Mouse (Mus musculus) liver, embryonic 13.5 days (tissue): ENCODE measurements at regions not wholly inside any gene's neighbourhood (a gene's known extent, or its start where the extent isn't known, plus 50 kb on each side); places are given as distances from the start of the nearest gene placed in this dataset.

Experiments used
- ATAC-seq: fragments of 200-750 bp; cut with Nextera tagmentation; 2 replicates; pipeline ENCODE4 v1.8.0; 2017; ENCODE audit warnings: low read depth, mild to moderate bottlenecking, moderate number of reproducible peaks, moderate library complexity
- DNase-seq: peaks from one replicate; pipeline ENCODE4 v3.0.0; 2022
- H3K27ac ChIP-seq: fragments of 300-500 bp; sonication (generic); 2 replicates; pipeline ENCODE4 v1.5.1; 2015; ENCODE audit warnings: moderate library complexity, mild to moderate bottlenecking, inconsistent platforms
- H3K27me3 ChIP-seq: fragments of 300-500 bp; sonication (generic); 2 replicates; pipeline ENCODE4 v1.6.1; 2015; ENCODE audit warnings: mild to moderate bottlenecking, inconsistent platforms
- H3K36me3 ChIP-seq: fragments of 300-500 bp; sonication (generic); 2 replicates; pipeline ENCODE4 v1.6.1; 2015; ENCODE audit warnings: mild to moderate bottlenecking, inconsistent platforms
- H3K4me1 ChIP-seq: fragments of 300-500 bp; sonication (generic); replicated peaks from 2 replicates; pipeline ENCODE4 v1.6.1; 2015; ENCODE audit warnings: inconsistent platforms
- H3K4me2 ChIP-seq: fragments of 300-500 bp; sonication (generic); 2 replicates; pipeline ENCODE4 v1.6.1; 2015; ENCODE audit warnings: inconsistent platforms, mild to moderate bottlenecking, moderate library complexity
- H3K4me3 ChIP-seq: fragments of 300-500 bp; sonication (generic); replicated peaks from 2 replicates; pipeline ENCODE4 v1.5.1; 2015; ENCODE audit warnings: mild to moderate bottlenecking, inconsistent platforms
- H3K9ac ChIP-seq: fragments of 300-500 bp; sonication (generic); 2 replicates; pipeline ENCODE4 v1.6.1; 2015; ENCODE audit warnings: mild to moderate bottlenecking, inconsistent platforms
- H3K9me3 ChIP-seq: fragments of 300-500 bp; sonication (generic); replicated peaks from 2 replicates; pipeline ENCODE4 v1.6.1; 2016; ENCODE audit warnings: inconsistent platforms
- WGBS: fragments of 180-500 bp; shearing (Covaris S2); methylation state at CpG from one replicate; pipeline ENCODE4 v1.1.7; 2015; ENCODE audit not compliant: insufficient replicate concordance; 5-methylcytosine and 5-hydroxymethylcytosine counted together

- Histone ChIP-seq H3K27ac (no peak overlapping the region), H3K4me2 (no peak overlapping the region), H3K9ac (no peak overlapping the region), H3K9me3 (0 out of 2 replicates have a peak, but pooled peaks cover 4% of the 10 kb centered on the region), H3K4me1 (no peaks in the 10 kb centered on the region), H3K27me3 (no peaks in the 10 kb centered on the region), H3K4me3 (no peak overlapping the region), H3K36me3 (no peaks in the 10 kb centered on the region)
- ATAC-seq (no peak), DNase-seq (no peak)
- 51% methylated on average over 6 of the region's 6 CpGs for WGBS
Measured at GRCm38 (mm10) chr9:112841473-112841872, 605.7 kb upstream of the Arpp21 start.

DNA sequence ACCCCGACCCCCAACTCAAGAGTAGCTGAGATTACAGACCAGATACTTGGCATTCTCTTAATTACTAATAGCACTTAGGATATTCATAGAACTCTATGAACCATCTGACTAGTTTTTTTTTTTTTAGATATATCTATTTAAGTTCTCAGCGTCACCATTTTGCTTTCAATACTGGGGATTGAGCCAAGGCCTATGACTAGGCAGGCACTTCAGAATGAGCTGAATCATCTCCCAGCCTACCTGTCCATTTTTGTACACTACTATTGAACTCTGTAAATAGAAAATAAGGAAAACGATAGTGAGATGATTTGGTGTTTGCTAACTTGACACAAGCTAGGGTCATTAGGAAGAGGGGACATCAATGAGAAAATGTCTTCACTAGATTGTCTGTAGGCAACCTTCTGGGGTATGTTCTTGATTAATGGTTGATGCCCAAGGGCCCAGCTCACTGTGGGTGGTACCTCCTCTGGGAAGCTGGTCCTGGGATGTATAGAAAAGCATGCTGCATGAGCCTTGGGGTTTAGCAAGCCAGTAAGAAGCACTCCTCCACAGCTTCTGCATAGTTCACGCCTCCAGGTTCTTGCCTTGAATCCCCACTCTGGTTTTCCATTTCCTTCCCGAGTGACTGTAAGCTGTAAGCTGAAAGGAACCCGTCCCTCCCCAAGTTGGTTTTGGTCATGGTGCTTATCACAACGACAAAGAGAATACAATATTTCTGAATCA, 603.5 kb upstream of the Arpp21 start:
- Histone ChIP-seq H3K27ac (no peak overlapping the region), H3K4me1 (no peaks in the 10 kb centered on the region), H3K4me3 (no peak overlapping the region), H3K27me3 (no peaks in the 10 kb centered on the region), H3K9me3 (0 out of 2 replicates have a peak, but pooled peaks cover 4% of the 10 kb centered on the region), H3K36me3 (no peaks in the 10 kb centered on the region), H3K9ac (no peak overlapping the region), H3K4me2 (no peak overlapping the region)
- no peak for DNase-seq
- 46% methylated on average over 7 of the region's 7 CpGs for WGBS
- ATAC-seq: no peak

- ATAC-seq (no peak), DNase-seq (no peak)
- Histone ChIP-seq H3K36me3 (no peaks in the 10 kb centered on the region), H3K9ac (no peak overlapping the region), H3K4me3 (no peak overlapping the region), H3K4me2 (no peak overlapping the region), H3K9me3 (no peaks in the 10 kb centered on the region), H3K27ac (no peak overlapping the region), H3K4me1 (no peaks in the 10 kb centered on the region), H3K27me3 (no peaks in the 10 kb centered on the region)
- 61% methylated on average over 2 of the region's 2 CpGs for WGBS
Measured at GRCm38 (mm10) chr9:112837563-112837962, 601.8 kb upstream of the Arpp21 start.

GRCm38 (mm10) chr9:112834441-112835245, 598.9 kb upstream of the Arpp21 start:
- Histone ChIP-seq H3K4me3 (no peak overlapping the region), H3K9ac (no peak overlapping the region), H3K4me1 (no peaks in the 10 kb centered on the region), H3K4me2 (no peak overlapping the region), H3K9me3 (no peaks in the 10 kb centered on the region), H3K27ac (no peak overlapping the region), H3K27me3 (no peaks in the 10 kb centered on the region), H3K36me3 (no peaks in the 10 kb centered on the region)
- WGBS: 78% methylated on average over 5 of the region's 5 CpGs
- DNase-seq (no peak), ATAC-seq (no peak)

- no peak overlapping the region for H3K4me2 ChIP-seq
- H3K27me3 ChIP-seq: no peaks in the 10 kb centered on the region
- 61% methylated on average over 2 of the region's 2 CpGs for WGBS
- no peak for ATAC-seq
- H3K9ac ChIP-seq: no peak overlapping the region
- H3K36me3 ChIP-seq: no peaks in the 10 kb centered on the region
- no peak for DNase-seq
- no peaks in the 10 kb centered on the region for H3K4me1 ChIP-seq
- H3K4me3 ChIP-seq: no peak overlapping the region
- H3K9me3 ChIP-seq: no peaks in the 10 kb centered on the region
- H3K27ac ChIP-seq: no peak overlapping the region
Measured at GRCm38 (mm10) chr9:112831102-112831501, 595.4 kb upstream of the Arpp21 start.

- no peak overlapping the region for H3K27ac ChIP-seq
- H3K27me3 ChIP-seq: no peaks in the 10 kb centered on the region
- no peaks in the 10 kb centered on the region for H3K36me3 ChIP-seq
- H3K9ac ChIP-seq: no peak overlapping the region
- DNase-seq (no peak), ATAC-seq (no peak)
- H3K4me3 ChIP-seq: no peak overlapping the region
- 53% methylated on average over 4 of the region's 4 CpGs for WGBS
- no peak overlapping the region for H3K4me2 ChIP-seq
- H3K4me1 ChIP-seq: no peaks in the 10 kb centered on the region
- no peaks in the 10 kb centered on the region for H3K9me3 ChIP-seq
Measured at GRCm38 (mm10) chr9:112828602-112829001, 592.9 kb upstream of the Arpp21 start.

GRCm38 (mm10) chr9:112826592-112826991, 590.9 kb upstream of the Arpp21 start:
- no peak for ATAC-seq
- Histone ChIP-seq H3K9me3 (no peaks in the 10 kb centered on the region), H3K27me3 (no peaks in the 10 kb centered on the region), H3K4me2 (no peak overlapping the region), H3K9ac (no peak overlapping the region), H3K4me1 (no peaks in the 10 kb centered on the region), H3K36me3 (no peaks in the 10 kb centered on the region), H3K4me3 (no peak overlapping the region), H3K27ac (no peak overlapping the region)
- WGBS: 13% methylated on average over 5 of the region's 5 CpGs
- DNase-seq: no peak

- WGBS: 72% methylated on average over 1 of the region's 1 CpGs
- no peak for DNase-seq
- ATAC-seq: no peak
Measured at GRCm38 (mm10) chr9:112821940-112822339, 586.2 kb upstream of the Arpp21 start.

GRCm38 (mm10) chr9:112811946-112812345, 576.2 kb upstream of the Arpp21 start:
- no peak for DNase-seq
- H3K36me3 ChIP-seq: no peaks in the 10 kb centered on the region
- H3K9ac ChIP-seq: no peak overlapping the region
- no peak overlapping the region for H3K4me3 ChIP-seq
- H3K4me2 ChIP-seq: no peak overlapping the region
- H3K27ac ChIP-seq: no peak overlapping the region
- H3K27me3 ChIP-seq: no peaks in the 10 kb centered on the region
- 0 out of 2 replicates have a peak, but pooled peaks cover 4% of the 10 kb centered on the region for H3K9me3 ChIP-seq
- 24% methylated on average over 1 of the region's 1 CpGs for WGBS
- no peak for ATAC-seq
- no peaks in the 10 kb centered on the region for H3K4me1 ChIP-seq

More at GRCm38 (mm10) chr9:112821940-112822339, 586.2 kb upstream of the Arpp21 start:
- Histone ChIP-seq H3K4me2 (no peak overlapping the region), H3K4me1 (no peaks in the 10 kb centered on the region), H3K9ac (no peak overlapping the region), H3K36me3 (no peaks in the 10 kb centered on the region), H3K27me3 (no peaks in the 10 kb centered on the region), H3K9me3 (no peaks in the 10 kb centered on the region), H3K27ac (no peak overlapping the region), H3K4me3 (no peak overlapping the region)

- 60% methylated on average over 2 of the region's 2 CpGs for WGBS
- H3K9me3 ChIP-seq: no peaks in the 10 kb centered on the region
- H3K9ac ChIP-seq: no peak overlapping the region
- H3K4me1 ChIP-seq: no peaks in the 10 kb centered on the region
- no peaks in the 10 kb centered on the region for H3K27me3 ChIP-seq
- no peak overlapping the region for H3K4me3 ChIP-seq
- no peaks in the 10 kb centered on the region for H3K36me3 ChIP-seq
- ATAC-seq (no peak), DNase-seq (no peak)
- H3K4me2 ChIP-seq: no peak overlapping the region
- no peak overlapping the region for H3K27ac ChIP-seq
Measured at GRCm38 (mm10) chr9:112799583-112800220, 564.0 kb upstream of the Arpp21 start.

- H3K36me3 ChIP-seq: no peaks in the 10 kb centered on the region
- H3K4me1 ChIP-seq: no peaks in the 10 kb centered on the region
- no peaks in the 10 kb centered on the region for H3K27me3 ChIP-seq
- H3K9me3 ChIP-seq: no peaks in the 10 kb centered on the region
- ATAC-seq: no peak
- no peak for DNase-seq
- H3K27ac ChIP-seq: no peak overlapping the region
- no peak overlapping the region for H3K4me2 ChIP-seq
- no peak overlapping the region for H3K9ac ChIP-seq
- H3K4me3 ChIP-seq: no peak overlapping the region
- WGBS: 41% methylated on average over 2 of the region's 2 CpGs
Measured at GRCm38 (mm10) chr9:112793537-112793936, 557.8 kb upstream of the Arpp21 start.
